Mouse (Mus musculus) forebrain, embryonic 16.5 days (tissue): Measurements from ENCODE around the gene Slc43a3. TPM values are rescaled to one million over a fixed set of nuclear protein-coding genes. Genes with fewer than 3 reads are reported as not detected.
"Not testable (repeated sequence)": the region's sequence is repeated elsewhere in the genome, so short reads cannot be mapped to it uniquely, and the experiment has no call there.

Experiments used
- ATAC-seq: fragments of 200-750 bp; cut with Nextera tagmentation; 2 replicates; pipeline ENCODE4 v1.8.0; 2017; ENCODE audit warnings: mild to moderate bottlenecking, moderate library complexity
- H3K27ac ChIP-seq: fragments of 300-500 bp; sonication (generic); 2 replicates; pipeline ENCODE4 v1.5.1; 2014; ENCODE audit warnings: low read length, control low read depth
- H3K27me3 ChIP-seq: fragments of 300-500 bp; sonication (generic); replicated peaks from 2 replicates; pipeline ENCODE4 v1.6.1; 2014; ENCODE audit warnings: low read length; ENCODE audit not compliant: control insufficient read depth, insufficient read depth
- H3K36me3 ChIP-seq: fragments of 300-500 bp; sonication (generic); 2 replicates; pipeline ENCODE4 v1.6.1; 2014; ENCODE audit not compliant: control insufficient read depth, insufficient read depth
- H3K4me1 ChIP-seq: fragments of 300-500 bp; sonication (generic); replicated peaks from 2 replicates; pipeline ENCODE4 v1.6.1; 2014; ENCODE audit warnings: low read length; ENCODE audit not compliant: control insufficient read depth, insufficient read depth
- H3K4me2 ChIP-seq: fragments of 300-500 bp; sonication (generic); 2 replicates; pipeline ENCODE4 v1.6.1; 2014; ENCODE audit warnings: mild to moderate bottlenecking, low read length, control low read depth
- H3K4me3 ChIP-seq: fragments of 300-500 bp; sonication (generic); replicated peaks from 2 replicates; pipeline ENCODE4 v1.5.1; 2014; ENCODE audit warnings: mild to moderate bottlenecking, low read length, control low read depth
- H3K9ac ChIP-seq: fragments of 300-500 bp; sonication (generic); replicated peaks from 2 replicates; pipeline ENCODE4 v1.6.1; 2014; ENCODE audit warnings: low read depth, low read length, control low read depth
- H3K9me3 ChIP-seq: fragments of 300-500 bp; sonication (generic); 2 replicates; pipeline ENCODE4 v1.6.1; 2016; ENCODE audit warnings: low read length; ENCODE audit not compliant: control insufficient read depth
- WGBS: fragments of 180-500 bp; shearing (Covaris S2); extraction: QIAGEN DNeasy Blood & Tissue Kit; methylation state at CpG from one replicate; pipeline ENCODE4 v1.1.7; 2014; 5-methylcytosine and 5-hydroxymethylcytosine counted together
- polyA plus RNA-seq: library from polyadenylated mRNA; unstranded; fragments of >200 nt; fragmentation: Nextera tagmentation; extraction: Ambion mirVana; gene quantifications from 2 replicates; pipeline ENCODE4 v1.2.1, GENCODE M21; 2015

Gene Slc43a3
- polyA plus RNA-seq, 1 experiment from 2014 or later: 6.6 TPM

- not testable (repeated sequence) for H3K4me1 ChIP-seq, H3K27me3 ChIP-seq, H3K36me3 ChIP-seq, H3K4me3 ChIP-seq, H3K4me2 ChIP-seq, ATAC-seq, H3K9ac ChIP-seq, H3K9me3 ChIP-seq, H3K27ac ChIP-seq
- WGBS: 94% methylated on average over 6 of the region's 6 CpGs
Observed at GRCm38 (mm10) chr2:84896686-84897085, 39.7 kb upstream of the Slc43a3 start.

GRCm38 (mm10) chr2:84912722-84913121 is 23.7 kb upstream of the Slc43a3 start:
- Histone ChIP-seq H3K36me3 (no peaks in the 10 kb centered on the region), H3K4me3 (no peak overlapping the region), H3K9ac (no peak overlapping the region), H3K4me1 (no peaks in the 10 kb centered on the region), H3K27me3 (no peaks in the 10 kb centered on the region), H3K27ac (no peak overlapping the region), H3K9me3 (no peaks in the 10 kb centered on the region), H3K4me2 (no peak overlapping the region)
- no peak for ATAC-seq
- WGBS: 85% methylated on average over 3 of the region's 3 CpGs

- Histone ChIP-seq H3K4me1 (no peaks in the 10 kb centered on the region), H3K4me2 (no peak overlapping the region), H3K9ac (no peak overlapping the region), H3K36me3 (no peaks in the 10 kb centered on the region), H3K27ac (no peak overlapping the region), H3K9me3 (no peaks in the 10 kb centered on the region), H3K4me3 (no peak overlapping the region), H3K27me3 (no peaks in the 10 kb centered on the region)
- WGBS: 87% methylated on average over 5 of the region's 5 CpGs
- no peak for ATAC-seq
Observed at GRCm38 (mm10) chr2:84913881-84914280, 22.5 kb upstream of the Slc43a3 start.

- H3K4me3 ChIP-seq: no peak overlapping the region
- no peak overlapping the region for H3K4me2 ChIP-seq
- H3K9me3 ChIP-seq: no peaks in the 10 kb centered on the region
- H3K27me3 ChIP-seq: no peaks in the 10 kb centered on the region
- H3K27ac ChIP-seq: no peak overlapping the region
- WGBS: 86% methylated on average over 3 of the region's 3 CpGs
- H3K9ac ChIP-seq: no peak overlapping the region
- no peak for ATAC-seq
- no peaks in the 10 kb centered on the region for H3K36me3 ChIP-seq
- no peaks in the 10 kb centered on the region for H3K4me1 ChIP-seq
Observed at GRCm38 (mm10) chr2:84915330-84915729, 21.0 kb upstream of the Slc43a3 start.

GRCm38 (mm10) chr2:84916548-84917320 is 19.6 kb upstream of the Slc43a3 start:
- 90% methylated on average over 8 of the region's 8 CpGs for WGBS
- no peak overlapping the region for H3K4me3 ChIP-seq
- no peak for ATAC-seq

GRCm38 (mm10) chr2:84918188-84918587 is 18.2 kb upstream of the Slc43a3 start:
- no peak for ATAC-seq
- H3K4me1 ChIP-seq: no peaks in the 10 kb centered on the region
- 71% methylated on average over 3 of the region's 3 CpGs for WGBS
- no peak overlapping the region for H3K4me3 ChIP-seq
- no peaks in the 10 kb centered on the region for H3K27me3 ChIP-seq
- no peak overlapping the region for H3K9ac ChIP-seq
- H3K9me3 ChIP-seq: no peaks in the 10 kb centered on the region
- no peak overlapping the region for H3K4me2 ChIP-seq
- no peaks in the 10 kb centered on the region for H3K36me3 ChIP-seq
- no peak overlapping the region for H3K27ac ChIP-seq

More at GRCm38 (mm10) chr2:84916548-84917320, 19.6 kb upstream of the Slc43a3 start:
- H3K27ac ChIP-seq: no peak overlapping the region
- no peaks in the 10 kb centered on the region for H3K9me3 ChIP-seq
- no peak overlapping the region for H3K4me2 ChIP-seq
- no peaks in the 10 kb centered on the region for H3K27me3 ChIP-seq
- H3K9ac ChIP-seq: no peak overlapping the region
- no peaks in the 10 kb centered on the region for H3K4me1 ChIP-seq
- H3K36me3 ChIP-seq: no peaks in the 10 kb centered on the region

- no peak for ATAC-seq
- H3K4me1 ChIP-seq: no peaks in the 10 kb centered on the region
- H3K36me3 ChIP-seq: no peaks in the 10 kb centered on the region
- H3K27me3 ChIP-seq: no peaks in the 10 kb centered on the region
- WGBS: 86% methylated on average over 10 of the region's 10 CpGs
- no peak overlapping the region for H3K9ac ChIP-seq
- H3K9me3 ChIP-seq: no peaks in the 10 kb centered on the region
- H3K4me2 ChIP-seq: no peak overlapping the region
- H3K4me3 ChIP-seq: no peak overlapping the region
- H3K27ac ChIP-seq: no peak overlapping the region
Observed at GRCm38 (mm10) chr2:84919601-84920108, 16.7 kb upstream of the Slc43a3 start.

GRCm38 (mm10) chr2:84930186-84930585 is 6.2 kb upstream of the Slc43a3 start:
- Histone ChIP-seq H3K9me3 (no peaks in the 10 kb centered on the region), H3K4me2 (no peak overlapping the region), H3K27me3 (no peaks in the 10 kb centered on the region), H3K4me3 (no peak overlapping the region), H3K36me3 (no peaks in the 10 kb centered on the region), H3K4me1 (no peaks in the 10 kb centered on the region), H3K9ac (no peak overlapping the region), H3K27ac (no peak overlapping the region)
- no peak for ATAC-seq
- 95% methylated on average over 7 of the region's 7 CpGs for WGBS

- Histone ChIP-seq H3K4me3 (no peak overlapping the region), H3K9me3 (no peaks in the 10 kb centered on the region), H3K9ac (no peak overlapping the region), H3K36me3 (no peaks in the 10 kb centered on the region), H3K4me1 (peaks cover 3% of the 10 kb centered on the region; the same call in 1 of the 2 replicates), H3K4me2 (no peak overlapping the region), H3K27ac (no peak overlapping the region), H3K27me3 (no peaks in the 10 kb centered on the region)
- no peak for ATAC-seq
- WGBS: 77% methylated on average over 8 of the region's 8 CpGs
Observed at GRCm38 (mm10) chr2:84933992-84934648, 2.3 kb upstream of the Slc43a3 start.
